Mouse (Mus musculus) central nervous system, embryonic 18 days (tissue): ENCODE measurements around the gene Olfr19. TPM values are rescaled to one million over a fixed set of nuclear protein-coding genes. Genes with fewer than 3 reads are reported as not detected.

Experiments used
- polyA plus RNA-seq: library from polyadenylated mRNA; depleted of rRNA; stranded (reverse); fragments of >200 nt; gene quantifications from 2 replicates; pipeline ENCODE4 v1.2.3, GENCODE M21; 2012; rRNA removed

The Olfr19 gene
- polyA plus RNA-seq = not detected in 2 replicates

DNA sequence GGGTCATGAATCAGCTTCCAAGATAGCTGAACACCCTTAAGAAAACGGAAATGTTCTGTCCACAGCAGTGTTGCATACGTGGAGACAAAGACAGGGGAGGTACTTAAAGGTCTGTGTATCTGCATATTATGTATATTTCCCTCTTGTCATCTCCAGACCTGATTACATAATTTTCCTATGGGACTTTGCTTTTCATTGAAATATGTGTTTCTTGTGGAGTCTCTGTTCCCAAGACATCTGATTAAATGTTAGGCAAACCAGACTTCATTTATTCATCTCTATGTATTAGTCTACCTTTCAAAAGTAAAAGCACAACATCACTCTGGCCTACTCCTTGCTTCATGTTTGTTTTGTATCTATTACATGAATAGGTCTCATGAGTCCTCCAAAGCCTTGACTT lies at the start of gene Olfr19:
Gene Olfr19, minus strand, starts transcription at position 101 of the 400 bp plus-strand sequence.

Other genes with a start within 250 kb of the Olfr19 start
- 14.1 and 16.2 TPM in 2 replicates for gene Fgd4, start 75.9 kb downstream of the Olfr19 start, polyA plus RNA-seq
- 8.3 and 9.5 TPM in 2 replicates for gene Spag6l, start 153.1 kb upstream of the Olfr19 start, polyA plus RNA-seq
- gene Igll1, start 187.6 kb upstream of the Olfr19 start, polyA plus RNA-seq = 0.13 TPM in 1 of 2 replicates, not detected in the other
- 79.9 and 86.1 TPM in 2 replicates for gene Top3b, start 194.3 kb upstream of the Olfr19 start, polyA plus RNA-seq
- gene Vpreb1, start 194.4 kb upstream of the Olfr19 start, polyA plus RNA-seq = 1.8 and 2.6 TPM in 2 replicates
- gene Ppm1f, start 220.1 kb upstream of the Olfr19 start, polyA plus RNA-seq = 29.1 and 29.5 TPM in 2 replicates